Mouse (Mus musculus) testis, postnatal 10 days (tissue): ENCODE data around the gene Commd1.

Source experiments
- DNase-seq: peaks from one replicate; pipeline ENCODE4 v3.0.0; 2021; ENCODE audit warnings: low spot score

Commd1 gene

GRCm38 (mm10) chr11:22981984-22982757 is at the start of gene Commd1, which contains the start of gene Gm28048:
Gene Commd1 (minus strand): TSS chr11:22982382.
Gene Gm28048 (minus strand): TSS chr11:22982090.
- peak; percentile 99 for DNase-seq

GRCm38 (mm10) chr11:23029399-23029798 is 47.2 kb upstream of the Commd1 start:
- DNase-seq, result no peak

- no peak for DNase-seq
Observed at GRCm38 (mm10) chr11:23028957-23029356, 46.8 kb upstream of the Commd1 start.

GRCm38 (mm10) chr11:23024169-23024568 is 42.0 kb upstream of the Commd1 start:
- DNase-seq, result no peak

- DNase-seq, result no peak
Observed at GRCm38 (mm10) chr11:23023155-23023554, 41.0 kb upstream of the Commd1 start.

GRCm38 (mm10) chr11:23020841-23021240 is 38.7 kb upstream of the Commd1 start:
- no peak for DNase-seq

GRCm38 (mm10) chr11:23020116-23020770 is 38.1 kb upstream of the Commd1 start:
- no peak for DNase-seq

GRCm38 (mm10) chr11:23017943-23018342 is 35.8 kb upstream of the Commd1 start:
- DNase-seq, result no peak

GRCm38 (mm10) chr11:23014996-23015395 is 32.8 kb upstream of the Commd1 start:
- DNase-seq, result no peak

GRCm38 (mm10) chr11:23013580-23014294 is 31.6 kb upstream of the Commd1 start:
- no peak for DNase-seq

- DNase-seq, result no peak
Observed at GRCm38 (mm10) chr11:23013096-23013495, 30.9 kb upstream of the Commd1 start.

GRCm38 (mm10) chr11:23008824-23009200 is 26.6 kb upstream of the Commd1 start:
- no peak for DNase-seq

- DNase-seq, result peak; percentile 83
Observed at GRCm38 (mm10) chr11:23008181-23008823, 26.1 kb upstream of the Commd1 start.

- DNase-seq, result peak; percentile 68
Observed at GRCm38 (mm10) chr11:23007481-23008180, 25.4 kb upstream of the Commd1 start, which contains the start of gene Fam161a. Gene Fam161a (plus strand): TSS chr11:23007531.

GRCm38 (mm10) chr11:23007166-23007480 is 24.9 kb upstream of the Commd1 start:
- DNase-seq, result no peak

GRCm38 (mm10) chr11:23005276-23005675 is 23.1 kb upstream of the Commd1 start:
- no peak for DNase-seq

GRCm38 (mm10) chr11:22998308-22998707 is 16.1 kb upstream of the Commd1 start:
- no peak for DNase-seq

- no peak for DNase-seq
Observed at GRCm38 (mm10) chr11:22995461-22995860, 13.3 kb upstream of the Commd1 start.

GRCm38 (mm10) chr11:22994271-22994670 is 12.1 kb upstream of the Commd1 start:
- DNase-seq, result no peak

- no peak for DNase-seq
Observed at GRCm38 (mm10) chr11:22991218-22991835, 9.1 kb upstream of the Commd1 start.

- DNase-seq, result peak; percentile 94
Observed at GRCm38 (mm10) chr11:22990393-22991126, 8.4 kb upstream of the Commd1 start, which contains the start of gene Cct4. Gene Cct4 (plus strand): TSS chr11:22990519.
